Mouse (Mus musculus): Measurements from ENCODE around the gene Cxcl16. TPM values are rescaled to one million over a fixed set of nuclear protein-coding genes. Genes with fewer than 3 reads are reported as not detected.
"Not testable (repeated sequence)": the region's sequence is repeated elsewhere in the genome, so short reads cannot be mapped to it uniquely, and the experiment has no call there.

The Cxcl16 gene
- polyA plus RNA-seq, 1 experiment from 2014 or later: 7.8 TPM

DNA sequence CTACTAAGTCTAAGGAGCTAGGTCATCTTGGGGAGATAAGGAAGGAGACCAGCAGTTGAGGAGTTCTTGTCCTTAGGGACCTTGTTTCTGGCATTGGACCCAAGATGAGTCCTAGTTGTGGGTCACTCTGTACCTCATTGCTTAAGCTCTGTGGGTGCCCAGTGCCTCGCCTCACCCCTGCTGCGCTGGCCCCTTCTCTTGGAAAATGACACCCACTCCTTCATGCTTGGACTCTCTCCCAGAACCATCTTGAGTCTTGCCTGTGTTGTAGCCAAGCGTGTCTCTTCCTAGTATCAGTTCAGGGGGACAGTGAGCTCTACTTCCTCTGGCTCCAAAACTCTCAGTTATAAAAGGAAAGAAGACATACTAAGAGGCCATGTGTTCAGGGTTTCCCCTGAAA lies 29.4 kb upstream of the Cxcl16 start:
- Histone ChIP-seq H3K27me3 (ENCODE audit: control insufficient read depth, insufficient read depth, low read length) (no peaks in the 10 kb centered on the region), H3K9me3 (ENCODE audit: control insufficient read depth, low read depth, low read length) (peaks cover 4% of the 10 kb centered on the region; the same call in 1 of the 2 replicates), H3K36me3 (ENCODE audit: control insufficient read depth, insufficient read depth, low read length) (no peaks in the 10 kb centered on the region), H3K4me3 (ENCODE audit: low read depth, low read length) (no peak overlapping the region), H3K4me1 (ENCODE audit: control insufficient read depth, insufficient read depth, low read length) (no peaks in the 10 kb centered on the region), H3K27ac (ENCODE audit: low read length) (no peak overlapping the region), H3K9ac (replicated peaks; ENCODE audit: low read depth, low read length) (no peak overlapping the region), H3K4me2 (replicated peaks; ENCODE audit: low read depth, low read length) (no peak overlapping the region)
- ATAC-seq (ENCODE audit: insufficient number of reproducible peaks, insufficient read depth, low FRiP score, low read depth): no peak
- WGBS: 85% methylated on average over 3 of the region's 3 CpGs

DNA sequence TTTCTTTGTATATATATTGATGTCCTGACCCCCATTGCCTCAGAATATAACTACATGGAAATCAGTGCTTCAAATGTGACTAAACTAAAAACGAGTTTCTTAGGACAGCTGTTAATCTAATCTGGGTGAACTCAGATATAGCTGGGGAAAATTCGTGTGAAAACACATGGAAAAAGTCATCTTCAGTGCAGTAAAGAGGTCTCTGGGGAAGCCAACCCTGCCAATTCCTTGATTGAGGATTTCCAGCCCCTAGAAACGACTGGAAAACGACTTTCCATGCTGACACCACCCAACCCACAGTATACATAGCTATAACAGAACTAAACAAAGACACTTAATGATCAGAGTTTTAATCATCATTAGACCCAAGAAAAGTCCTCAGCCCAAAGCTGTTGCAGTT lies 28.0 kb upstream of the Cxcl16 start:
- no peak for ATAC-seq (ENCODE audit: insufficient number of reproducible peaks, insufficient read depth, low FRiP score, low read depth)
- Histone ChIP-seq H3K27ac (ENCODE audit: low read length) (no peak overlapping the region), H3K36me3 (ENCODE audit: control insufficient read depth, insufficient read depth, low read length) (no peaks in the 10 kb centered on the region), H3K4me1 (ENCODE audit: control insufficient read depth, insufficient read depth, low read length) (no peaks in the 10 kb centered on the region), H3K27me3 (ENCODE audit: control insufficient read depth, insufficient read depth, low read length) (no peaks in the 10 kb centered on the region), H3K9ac (replicated peaks; ENCODE audit: low read depth, low read length) (no peak overlapping the region), H3K4me2 (replicated peaks; ENCODE audit: low read depth, low read length) (no peak overlapping the region), H3K9me3 (ENCODE audit: control insufficient read depth, low read depth, low read length) (peaks cover 4% of the 10 kb centered on the region; the same call in 1 of the 2 replicates), H3K4me3 (ENCODE audit: low read depth, low read length) (no peak overlapping the region)
- WGBS: 40% methylated on average over 4 of the region's 4 CpGs

GRCm38 (mm10) chr11:70485498-70485897 lies 25.7 kb upstream of the Cxcl16 start:
- no peaks in the 10 kb centered on the region for H3K27me3 ChIP-seq (ENCODE audit: control insufficient read depth, insufficient read depth, low read length)
- WGBS: 59% methylated on average over 2 of the region's 2 CpGs
- no peak overlapping the region for H3K27ac ChIP-seq (ENCODE audit: low read length)
- no peak overlapping the region for H3K4me3 ChIP-seq (ENCODE audit: low read depth, low read length)
- no peaks in the 10 kb centered on the region for H3K9me3 ChIP-seq (ENCODE audit: control insufficient read depth, low read depth, low read length)
- no peak overlapping the region for H3K4me2 ChIP-seq (replicated peaks; ENCODE audit: low read depth, low read length)
- H3K9ac ChIP-seq (replicated peaks; ENCODE audit: low read depth, low read length): no peak overlapping the region
- H3K36me3 ChIP-seq (ENCODE audit: control insufficient read depth, insufficient read depth, low read length): no peaks in the 10 kb centered on the region
- ATAC-seq (ENCODE audit: insufficient number of reproducible peaks, insufficient read depth, low FRiP score, low read depth): no peak
- H3K4me1 ChIP-seq (ENCODE audit: control insufficient read depth, insufficient read depth, low read length): no peaks in the 10 kb centered on the region

DNA sequence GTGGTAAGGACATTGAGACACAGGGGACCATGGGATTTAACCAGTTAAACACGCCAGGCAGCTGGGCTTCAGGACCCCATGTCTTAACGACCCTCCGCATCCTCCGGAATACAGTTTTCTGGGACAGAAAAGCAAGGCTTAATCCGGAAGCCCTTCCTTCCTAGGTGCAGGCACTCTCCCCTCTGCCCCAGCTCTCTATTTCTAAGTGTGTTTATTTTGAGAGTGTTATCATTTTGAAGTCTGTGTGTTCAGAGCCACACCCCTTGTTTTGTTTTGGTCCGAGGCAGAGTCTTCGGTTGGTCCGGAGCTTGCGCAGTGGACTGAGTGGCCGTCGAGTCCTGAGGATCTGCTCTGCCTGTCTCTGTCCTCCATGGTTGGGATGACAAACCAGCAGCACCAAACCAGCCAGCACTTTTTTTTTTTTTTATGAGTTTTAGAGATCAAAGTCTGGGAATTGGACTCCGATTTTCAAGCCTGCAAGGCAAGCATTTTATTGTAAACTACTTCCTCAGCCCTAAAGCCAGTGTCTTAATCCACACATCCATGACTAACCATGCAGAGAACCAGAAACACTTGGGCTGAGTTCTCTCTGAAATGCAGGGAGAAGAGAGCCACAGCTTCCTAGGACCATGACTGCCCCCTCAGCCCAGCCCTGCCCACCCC lies 15.2 kb upstream of the Cxcl16 start:
- no peak overlapping the region for H3K9ac ChIP-seq (replicated peaks; ENCODE audit: low read depth, low read length)
- WGBS: 53% methylated on average over 12 of the region's 12 CpGs
- no peaks in the 10 kb centered on the region for H3K4me1 ChIP-seq (ENCODE audit: control insufficient read depth, insufficient read depth, low read length)
- H3K27ac ChIP-seq (ENCODE audit: low read length): no peak overlapping the region
- ATAC-seq (ENCODE audit: insufficient number of reproducible peaks, insufficient read depth, low FRiP score, low read depth): no peak
- no peaks in the 10 kb centered on the region for H3K27me3 ChIP-seq (ENCODE audit: control insufficient read depth, insufficient read depth, low read length)
- no peak overlapping the region for H3K4me2 ChIP-seq (replicated peaks; ENCODE audit: low read depth, low read length)
- no peaks in the 10 kb centered on the region for H3K36me3 ChIP-seq (ENCODE audit: control insufficient read depth, insufficient read depth, low read length)
- no peak overlapping the region for H3K4me3 ChIP-seq (ENCODE audit: low read depth, low read length)
- H3K9me3 ChIP-seq (ENCODE audit: control insufficient read depth, low read depth, low read length): no peaks in the 10 kb centered on the region

- H3K4me1 ChIP-seq (ENCODE audit: control insufficient read depth, insufficient read depth, low read length); H3K9ac ChIP-seq (replicated peaks; ENCODE audit: low read depth, low read length); ATAC-seq (ENCODE audit: insufficient number of reproducible peaks, insufficient read depth, low FRiP score, low read depth); H3K4me2 ChIP-seq (replicated peaks; ENCODE audit: low read depth, low read length); H3K27ac ChIP-seq (ENCODE audit: low read length); H3K36me3 ChIP-seq (ENCODE audit: control insufficient read depth, insufficient read depth, low read length); H3K27me3 ChIP-seq (ENCODE audit: control insufficient read depth, insufficient read depth, low read length); H3K4me3 ChIP-seq (ENCODE audit: low read depth, low read length); H3K9me3 ChIP-seq (ENCODE audit: control insufficient read depth, low read depth, low read length): not testable (repeated sequence)
- WGBS: 89% methylated on average over 5 of the region's 5 CpGs
Measured at GRCm38 (mm10) chr11:70473291-70473690, 13.5 kb upstream of the Cxcl16 start.

DNA sequence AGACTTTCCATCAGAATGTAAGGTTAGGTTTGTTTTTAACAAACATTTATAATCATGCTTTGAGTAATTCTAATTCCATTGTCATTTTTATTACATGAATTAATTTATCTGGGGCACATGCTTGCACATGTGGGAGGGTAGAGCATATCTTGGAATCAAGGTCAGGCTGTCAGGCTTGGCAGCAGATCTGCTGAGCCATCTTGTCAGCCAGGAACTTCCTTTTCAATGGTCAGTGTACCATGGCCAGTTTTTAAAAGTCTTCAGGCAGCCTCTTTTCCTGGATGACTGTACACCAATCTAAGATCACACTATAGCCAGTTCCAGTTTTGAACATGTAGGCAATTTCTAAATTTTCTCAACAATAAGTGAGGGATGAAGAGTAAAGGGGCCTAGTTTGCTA lies 12.9 kb upstream of the Cxcl16 start:
- no peaks in the 10 kb centered on the region for H3K36me3 ChIP-seq (ENCODE audit: control insufficient read depth, insufficient read depth, low read length)
- ATAC-seq (ENCODE audit: insufficient number of reproducible peaks, insufficient read depth, low FRiP score, low read depth): no peak
- no peak overlapping the region for H3K27ac ChIP-seq (ENCODE audit: low read length)
- no peaks in the 10 kb centered on the region for H3K27me3 ChIP-seq (ENCODE audit: control insufficient read depth, insufficient read depth, low read length)
- H3K4me2 ChIP-seq (replicated peaks; ENCODE audit: low read depth, low read length): no peak overlapping the region
- no peak overlapping the region for H3K4me3 ChIP-seq (ENCODE audit: low read depth, low read length)
- no peaks in the 10 kb centered on the region for H3K4me1 ChIP-seq (ENCODE audit: control insufficient read depth, insufficient read depth, low read length)
- H3K9ac ChIP-seq (replicated peaks; ENCODE audit: low read depth, low read length): no peak overlapping the region
- no peaks in the 10 kb centered on the region for H3K9me3 ChIP-seq (ENCODE audit: control insufficient read depth, low read depth, low read length)

GRCm38 (mm10) chr11:70469764-70470163 lies 10.0 kb upstream of the Cxcl16 start:
- Histone ChIP-seq H3K27ac (ENCODE audit: low read length) (no peak overlapping the region), H3K27me3 (ENCODE audit: control insufficient read depth, insufficient read depth, low read length) (no peaks in the 10 kb centered on the region), H3K9ac (replicated peaks; ENCODE audit: low read depth, low read length) (no peak overlapping the region), H3K4me2 (replicated peaks; ENCODE audit: low read depth, low read length) (no peak overlapping the region), H3K4me3 (ENCODE audit: low read depth, low read length) (no peak overlapping the region), H3K4me1 (ENCODE audit: control insufficient read depth, insufficient read depth, low read length) (peaks cover 9% of the 10 kb centered on the region; the same call in 1 of the 2 replicates), H3K9me3 (ENCODE audit: control insufficient read depth, low read depth, low read length) (no peaks in the 10 kb centered on the region), H3K36me3 (ENCODE audit: control insufficient read depth, insufficient read depth, low read length) (no peaks in the 10 kb centered on the region)
- WGBS: 94% methylated on average over 3 of the region's 3 CpGs
- no peak for ATAC-seq (ENCODE audit: insufficient number of reproducible peaks, insufficient read depth, low FRiP score, low read depth)

GRCm38 (mm10) chr11:70467902-70468619 lies 8.3 kb upstream of the Cxcl16 start:
- Histone ChIP-seq H3K4me1 (ENCODE audit: control insufficient read depth, insufficient read depth, low read length) (peaks cover 9% of the 10 kb centered on the region; the same call in 1 of the 2 replicates), H3K4me2 (replicated peaks; ENCODE audit: low read depth, low read length) (no peak overlapping the region), H3K4me3 (ENCODE audit: low read depth, low read length) (no peak overlapping the region), H3K27me3 (ENCODE audit: control insufficient read depth, insufficient read depth, low read length) (no peaks in the 10 kb centered on the region), H3K9me3 (ENCODE audit: control insufficient read depth, low read depth, low read length) (no peaks in the 10 kb centered on the region), H3K9ac (replicated peaks; ENCODE audit: low read depth, low read length) (no peak overlapping the region), H3K27ac (ENCODE audit: low read length) (no peak overlapping the region), H3K36me3 (ENCODE audit: control insufficient read depth, insufficient read depth, low read length) (no peaks in the 10 kb centered on the region)
- ATAC-seq (ENCODE audit: insufficient number of reproducible peaks, insufficient read depth, low FRiP score, low read depth): no peak
- WGBS: 75% methylated on average over 5 of the region's 5 CpGs
